Mouse (Mus musculus) layer of hippocampus, adult 18-20 months (tissue): ENCODE results near the gene Fbf1. TPM values are rescaled to one million over a fixed set of nuclear protein-coding genes. Genes with fewer than 3 reads are reported as not detected.
"Not testable (repeated sequence)": the region's sequence is repeated elsewhere in the genome, so short reads cannot be mapped to it uniquely, and the experiment has no call there.

Source experiments
- DNase-seq, 2 experiments: peaks; one replicate each; pipeline ENCODE4 v3.0.0; 2022; ENCODE audit warnings: low spot score in 2 of 2
- total RNA-seq, 2 experiments: library from RNA; stranded (reverse); gene quantifications; 2 replicates each; pipeline ENCODE4 v1.2.3; 2021

Fbf1 gene
- total RNA-seq, 2 experiments from 2014 or later: 82.3 to 83.6 TPM

DNA sequence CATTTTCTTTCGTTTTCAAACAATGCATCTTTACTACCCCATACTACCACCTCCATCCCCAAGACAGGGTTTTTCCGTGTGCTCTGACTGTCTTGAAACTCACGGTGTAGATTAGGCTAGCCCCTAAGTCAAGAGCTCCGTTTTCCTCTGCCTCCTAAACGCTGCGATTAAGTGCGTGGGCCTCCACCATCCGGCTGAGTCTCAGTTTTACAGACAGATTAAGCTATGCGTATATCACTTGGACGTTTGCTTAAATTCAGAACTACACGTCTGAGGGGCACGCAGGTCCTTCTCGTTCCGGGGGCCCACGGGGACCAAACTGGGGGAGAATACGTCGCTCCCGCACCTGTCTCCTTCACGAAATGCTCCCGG, 29.9 kb downstream of the Fbf1 start:
- no peak for DNase-seq

DNA sequence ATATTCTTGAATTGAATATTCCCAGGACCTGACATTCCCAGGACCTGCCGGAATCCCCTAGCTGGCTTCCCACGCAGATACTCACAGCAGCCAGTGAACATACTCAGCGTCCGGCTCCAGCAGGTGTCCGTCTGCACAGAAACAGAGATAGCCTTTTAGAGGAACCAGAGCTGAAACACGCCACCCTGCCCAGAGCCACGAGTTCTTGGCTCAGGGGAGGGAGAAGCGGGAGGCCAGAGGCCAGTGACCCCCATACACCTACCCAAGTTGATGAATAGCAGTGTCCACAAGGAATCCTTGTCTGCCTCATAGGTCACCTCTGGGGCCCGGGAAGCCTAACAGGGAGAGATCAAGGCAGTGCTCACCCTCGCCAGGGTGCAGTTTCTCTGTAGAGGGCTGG, 33.8 kb downstream of the Fbf1 start:
- DNase-seq: no peak

DNA sequence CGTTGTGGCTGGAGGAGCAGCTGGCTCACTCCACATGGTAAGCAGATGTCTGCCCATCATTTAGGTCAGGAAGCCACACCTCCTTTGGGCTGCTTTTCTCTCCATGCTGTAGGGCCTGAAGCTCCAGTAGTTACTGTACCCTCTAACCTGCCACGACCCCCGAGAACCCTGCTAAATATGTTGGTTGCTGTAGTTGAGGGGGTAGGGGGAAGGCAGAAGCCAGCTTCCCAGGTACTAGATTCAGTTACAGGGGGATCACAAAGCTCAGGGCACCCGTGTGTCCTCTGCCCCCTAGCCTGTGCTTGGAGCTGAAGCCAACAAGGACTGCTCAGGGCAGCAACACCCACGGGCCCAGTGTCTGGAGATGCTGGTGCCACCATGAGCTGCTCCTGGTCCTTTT, 34.5 kb downstream of the Fbf1 start:
- no peak for DNase-seq

DNA sequence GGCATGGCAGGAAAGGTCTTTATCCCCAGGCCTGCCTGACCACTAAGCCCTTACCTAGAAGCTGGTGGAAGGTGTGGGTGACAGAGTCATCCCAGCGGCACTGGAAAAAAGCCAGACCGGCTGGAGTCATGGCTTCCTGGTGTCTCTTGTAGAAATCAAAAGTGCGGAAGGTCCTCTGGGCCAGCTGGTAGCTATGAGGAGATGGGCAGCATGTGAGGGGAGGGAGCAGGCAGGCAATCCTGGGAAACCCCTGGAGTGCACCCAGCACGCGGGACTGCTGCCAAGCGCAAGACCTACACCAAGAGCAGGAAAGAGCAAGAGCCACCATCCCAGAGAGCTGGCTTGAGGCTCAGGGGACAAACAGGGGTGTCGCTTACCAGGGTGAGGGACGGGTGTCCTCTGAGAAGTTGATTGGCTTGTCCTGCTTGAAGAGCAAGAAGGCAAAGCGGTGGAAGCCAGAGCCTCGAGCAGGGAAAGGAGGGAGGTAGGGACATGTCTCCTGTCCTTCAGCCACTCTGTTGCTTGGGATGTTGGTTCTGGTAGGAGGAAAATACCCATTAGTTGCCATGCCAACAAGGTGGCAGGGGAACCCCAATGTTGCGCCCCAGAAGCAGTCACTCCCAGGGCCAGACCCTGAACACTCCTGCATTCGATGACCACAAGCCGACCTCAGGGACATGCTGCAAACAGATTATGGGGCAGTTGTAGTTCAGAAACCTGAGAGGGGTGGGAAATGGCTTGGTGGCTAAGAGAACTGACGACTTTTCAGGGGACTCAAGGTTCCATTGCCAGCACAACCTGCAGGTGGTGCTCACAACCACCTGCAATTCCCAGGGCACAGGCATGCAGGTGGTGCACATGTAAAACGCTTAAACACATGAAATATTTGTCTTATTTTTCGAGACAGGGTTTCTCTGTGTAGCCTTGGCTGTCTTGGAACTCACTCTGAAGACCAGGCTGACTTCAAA, 35.3 kb downstream of the Fbf1 start:
- no peak for DNase-seq

DNA sequence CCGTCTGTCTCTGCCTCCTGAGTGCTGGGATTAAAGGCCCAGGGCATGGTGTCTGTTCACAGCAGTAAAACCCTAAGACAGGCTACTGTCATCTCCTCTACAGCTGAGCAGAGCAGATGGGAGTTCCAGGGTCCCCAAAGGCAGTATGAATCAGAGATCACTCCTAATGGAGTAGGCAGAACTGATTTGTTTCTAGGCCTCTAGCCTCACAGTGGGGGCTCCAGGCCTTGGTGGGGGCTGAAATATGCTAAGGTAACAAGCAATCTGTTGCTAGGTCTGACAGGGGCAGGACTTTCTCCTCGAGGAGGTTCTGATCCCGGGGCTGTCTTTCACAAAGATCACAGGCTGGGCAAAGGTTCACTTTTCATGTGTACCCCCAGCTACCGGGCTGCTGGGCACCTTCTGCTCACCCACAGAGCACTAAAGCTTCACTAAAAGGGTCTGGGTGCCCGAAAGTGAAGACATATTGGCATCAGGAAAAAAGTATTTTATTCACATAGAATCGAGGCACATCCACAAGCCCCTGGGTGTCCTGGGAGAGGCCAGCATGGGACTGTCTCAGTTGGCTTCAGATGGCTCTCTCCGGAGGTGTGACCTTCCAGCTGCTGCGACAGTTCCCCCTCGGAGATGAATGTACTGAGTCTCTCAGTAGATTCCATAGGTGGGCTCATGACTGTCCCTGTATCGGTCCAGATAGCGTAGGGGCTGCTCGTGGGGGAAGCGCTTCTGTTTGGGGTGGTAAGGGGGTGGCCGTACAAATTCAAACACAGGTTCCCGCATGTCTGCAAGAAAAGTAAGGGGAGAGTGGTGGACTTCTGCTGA, 36.4 kb downstream of the Fbf1 start:
- no peak for DNase-seq

DNA sequence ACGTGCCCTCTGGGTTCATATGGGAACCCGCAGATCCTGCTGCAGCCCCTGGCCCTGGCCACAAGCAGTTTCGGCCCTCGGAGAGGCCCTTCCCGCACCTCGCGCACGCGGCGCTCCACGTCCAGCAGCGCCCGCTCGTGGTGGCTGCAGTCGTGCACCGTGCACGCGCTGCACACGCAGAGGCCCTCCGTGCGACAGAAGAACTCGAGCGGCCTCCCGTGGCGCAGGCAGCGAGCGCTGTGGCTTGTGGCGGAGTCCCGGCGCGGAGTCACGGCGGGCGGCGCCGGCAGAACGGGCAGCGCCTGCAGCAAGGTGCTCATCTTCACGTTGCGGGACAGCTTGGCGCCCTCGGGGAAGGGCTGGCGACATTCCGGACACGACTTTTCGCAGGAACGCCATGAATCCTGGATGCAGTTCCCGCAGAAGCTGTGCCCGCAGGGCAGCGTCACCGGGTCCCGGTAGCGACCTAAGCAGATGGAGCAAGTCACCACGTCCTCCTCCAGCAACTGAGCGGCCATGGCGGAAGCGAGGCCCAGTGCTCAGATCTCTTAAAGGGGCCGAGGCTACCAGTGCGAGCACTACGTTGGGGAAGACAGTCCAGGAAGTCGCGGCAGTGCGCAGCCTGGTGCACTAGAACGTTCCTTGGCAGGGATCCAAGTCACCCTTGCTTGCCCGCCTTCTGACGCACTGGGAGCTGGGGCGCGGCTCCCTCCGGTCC, 37.3 kb downstream of the Fbf1 start, which contains the start of gene Trim65:
Gene Trim65, minus strand, starts transcription at position 641 of the 718 bp plus-strand sequence.
- DNase-seq: peak; percentile 83 to 92

DNA sequence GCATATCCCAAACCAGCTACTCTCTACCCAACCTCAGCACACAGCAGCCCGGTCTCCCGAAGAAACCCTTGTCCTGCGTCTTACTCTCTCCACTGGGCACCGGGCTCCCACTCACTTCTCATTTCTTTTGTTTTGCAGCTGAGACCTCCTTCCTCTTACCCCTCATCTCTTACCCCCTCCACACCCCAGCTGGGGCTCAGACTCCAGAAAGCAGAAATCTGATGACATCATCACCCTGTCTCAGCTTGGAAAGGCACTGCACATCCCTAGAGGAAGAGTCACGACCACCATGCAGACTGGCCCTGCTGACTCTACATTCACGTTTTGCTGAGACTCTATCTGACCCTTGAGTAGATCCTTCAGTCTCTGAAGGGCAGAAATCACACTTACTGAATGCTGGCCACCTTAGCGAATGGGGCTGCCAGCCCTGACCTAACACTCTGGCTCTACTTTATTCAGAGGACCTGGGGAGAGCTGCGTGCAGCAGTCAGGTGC, 37.9 kb downstream of the Fbf1 start:
- DNase-seq: no peak

DNA sequence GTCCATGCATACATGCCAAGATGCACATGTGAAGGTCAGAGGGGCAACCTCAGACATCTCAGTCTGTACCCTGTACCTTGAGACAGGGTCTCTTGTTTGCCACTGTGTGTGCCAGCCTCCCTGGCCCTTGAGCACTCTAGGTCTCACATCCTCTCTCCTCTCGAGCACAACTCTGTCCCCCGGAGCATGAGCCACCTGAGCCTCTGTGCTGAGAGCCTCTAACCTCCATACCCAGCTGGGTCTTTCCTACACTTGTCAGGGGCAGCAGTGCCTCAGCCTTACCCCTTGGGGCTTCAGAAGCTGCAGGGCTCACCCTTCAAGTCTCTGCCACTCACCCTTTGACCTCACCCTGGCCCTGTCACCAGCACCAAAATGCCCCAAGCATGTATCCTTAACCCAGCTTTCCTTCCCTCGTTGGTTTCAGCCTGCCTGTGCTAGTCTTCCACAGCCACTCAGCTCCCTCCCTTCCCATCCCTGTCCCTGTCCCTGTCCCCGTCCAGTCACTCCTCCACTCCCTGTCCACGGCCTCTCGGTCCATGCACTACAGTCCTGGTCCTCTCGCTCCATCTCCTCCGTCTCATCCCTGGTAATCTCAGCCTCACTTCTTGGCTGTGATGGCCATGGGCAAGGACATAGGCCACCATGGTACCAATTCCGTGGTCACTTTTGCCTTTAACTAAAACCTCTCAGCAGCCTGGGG, 38.7 kb downstream of the Fbf1 start:
- no peak for DNase-seq

DNA sequence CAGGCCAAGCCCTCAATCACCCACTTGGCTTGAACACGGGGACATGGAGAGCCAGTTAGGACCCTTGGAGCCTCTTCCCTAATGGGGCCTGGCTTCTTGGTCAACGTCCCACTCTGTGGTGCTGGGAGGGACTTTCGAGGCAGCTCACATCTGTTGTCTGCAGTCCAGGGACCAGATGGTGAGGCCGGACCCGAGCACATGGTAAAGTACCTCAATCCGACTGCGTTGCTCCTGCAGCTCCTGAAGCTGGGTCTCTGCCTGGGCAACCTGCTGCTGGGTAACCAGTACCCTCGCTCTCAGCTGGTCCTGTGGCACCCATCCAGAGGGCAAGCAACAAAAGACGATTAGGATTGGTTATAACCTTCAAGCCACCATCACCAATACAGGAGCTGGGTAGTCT, 40.0 kb downstream of the Fbf1 start:
- no peak for DNase-seq

DNA sequence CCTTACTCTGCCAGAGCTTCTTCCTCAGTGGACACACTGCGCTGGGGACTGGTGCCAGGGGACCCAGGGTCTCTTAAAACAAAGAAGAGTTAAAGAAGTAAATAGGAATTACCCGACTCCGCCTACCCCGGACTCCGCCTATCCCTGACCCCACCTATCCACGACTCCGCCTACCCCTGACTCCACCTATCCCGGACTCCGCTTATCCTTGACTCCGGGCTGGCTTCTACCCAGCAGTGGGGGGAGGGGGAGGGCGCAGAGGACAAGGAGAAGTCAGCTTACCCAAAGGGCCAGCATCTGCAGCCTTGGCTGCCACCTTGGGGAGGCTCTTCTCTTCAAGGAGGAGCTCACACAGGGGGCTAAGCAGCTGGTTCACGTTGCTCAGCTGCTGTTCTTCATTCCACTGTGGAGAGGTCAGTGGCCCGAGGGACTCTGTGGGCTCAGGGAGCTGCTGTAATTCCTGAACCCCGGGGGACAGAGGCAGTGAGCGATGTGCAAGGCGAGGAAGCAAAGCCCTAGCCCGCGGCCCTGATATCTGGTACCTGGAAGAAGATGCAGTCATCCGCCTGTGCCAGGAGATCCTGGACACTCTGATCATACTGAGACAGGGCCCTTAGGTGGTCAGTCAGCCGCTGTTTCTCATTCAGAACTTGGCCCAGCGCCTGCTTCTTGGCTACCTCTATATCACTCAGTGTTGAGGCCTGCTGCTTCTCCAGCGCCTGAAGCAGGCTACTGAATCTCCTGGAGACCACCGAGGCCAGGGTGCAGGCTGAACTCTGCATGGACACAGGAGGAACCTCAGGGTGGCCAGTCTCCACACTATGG, 40.6 kb downstream of the Fbf1 start, which contains the start of gene Trim47:
Gene Trim47, minus strand, starts transcription at position 55 of the 825 bp plus-strand sequence.
- DNase-seq: no peak

DNA sequence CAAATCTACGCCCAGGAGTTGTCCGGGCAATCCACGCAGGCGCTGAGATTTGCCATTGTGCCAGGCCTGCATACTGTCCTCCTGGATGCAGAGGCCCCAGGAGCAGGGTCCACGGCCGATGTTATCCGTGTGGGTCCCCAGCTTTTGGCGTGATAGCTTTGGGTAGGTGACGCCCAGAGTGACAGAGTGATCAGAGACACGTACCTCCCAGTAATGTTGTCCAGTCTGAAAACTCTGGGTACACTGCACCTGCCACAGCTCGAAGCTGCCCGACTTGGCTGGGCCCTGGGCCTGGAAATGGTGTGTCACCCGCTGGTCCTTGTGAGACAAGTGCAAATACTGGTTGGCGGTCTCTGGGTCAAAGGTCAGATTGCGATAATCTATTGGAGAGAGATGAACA, 41.7 kb downstream of the Fbf1 start:
- no peak for DNase-seq

DNA sequence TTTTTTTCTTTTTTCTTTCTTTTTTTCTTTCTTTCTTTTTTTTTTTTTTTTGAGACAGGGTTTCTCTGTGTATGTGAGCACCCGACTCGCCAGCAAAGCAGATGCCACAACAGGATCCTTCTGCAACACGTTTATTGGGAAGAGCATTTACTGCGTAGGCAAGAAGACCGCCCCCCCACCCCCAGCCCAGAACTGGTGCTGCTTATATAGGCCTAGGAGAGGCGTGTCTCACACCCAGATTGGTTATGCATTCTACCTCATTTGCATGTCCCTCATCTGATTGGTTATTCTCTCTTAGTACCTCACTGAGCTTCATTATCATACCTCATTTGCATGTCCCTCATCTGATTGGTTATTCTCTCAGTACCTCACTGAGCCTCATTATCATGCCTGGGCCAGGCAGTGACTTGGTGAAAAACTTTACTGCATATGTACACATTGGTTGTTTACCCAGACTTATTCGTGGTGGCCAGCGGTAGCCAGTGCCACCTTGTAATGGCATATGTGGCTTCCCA, 46.2 kb downstream of the Fbf1 start:
- DNase-seq: not testable (repeated sequence)

DNA sequence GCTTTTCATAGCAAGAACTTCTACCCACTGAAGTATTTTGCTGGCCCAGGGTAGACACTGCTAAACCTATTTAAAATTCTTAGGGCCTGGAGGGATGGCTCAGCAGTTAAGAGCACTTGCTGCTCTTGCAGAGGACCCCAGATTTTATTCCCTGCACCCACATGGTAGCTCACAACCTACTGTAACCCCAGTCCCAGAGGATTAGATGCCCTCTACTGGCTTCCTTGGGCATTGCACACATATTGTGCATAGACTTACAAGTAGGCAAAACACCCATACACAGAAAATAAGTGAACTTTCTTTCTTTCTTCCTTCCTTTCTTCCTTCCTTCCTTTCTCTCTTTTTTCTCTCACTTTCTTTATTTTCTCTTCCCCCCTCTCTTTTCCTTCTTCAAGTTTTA, 50.1 kb downstream of the Fbf1 start:
- DNase-seq: no peak

DNA sequence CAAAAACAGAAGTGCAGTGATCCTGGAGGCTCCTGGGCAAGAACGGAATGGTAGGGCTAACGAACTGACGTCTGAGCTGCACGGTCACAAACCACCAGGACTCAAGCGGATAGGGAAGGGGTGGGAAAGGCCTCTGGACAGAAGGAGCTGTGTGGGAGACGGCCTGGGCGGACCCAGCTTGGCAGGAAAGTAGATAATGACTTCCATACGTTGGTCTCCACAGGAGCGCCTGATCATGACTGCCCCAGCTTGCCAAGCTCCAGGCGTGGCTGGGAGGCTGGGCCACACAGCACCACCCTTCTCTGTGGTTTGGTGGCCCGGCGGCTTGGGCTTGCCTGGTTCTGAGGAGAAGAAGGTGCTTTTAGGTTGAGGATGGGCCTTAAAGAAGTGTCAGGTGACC, 50.7 kb downstream of the Fbf1 start:
- no peak for DNase-seq

DNA sequence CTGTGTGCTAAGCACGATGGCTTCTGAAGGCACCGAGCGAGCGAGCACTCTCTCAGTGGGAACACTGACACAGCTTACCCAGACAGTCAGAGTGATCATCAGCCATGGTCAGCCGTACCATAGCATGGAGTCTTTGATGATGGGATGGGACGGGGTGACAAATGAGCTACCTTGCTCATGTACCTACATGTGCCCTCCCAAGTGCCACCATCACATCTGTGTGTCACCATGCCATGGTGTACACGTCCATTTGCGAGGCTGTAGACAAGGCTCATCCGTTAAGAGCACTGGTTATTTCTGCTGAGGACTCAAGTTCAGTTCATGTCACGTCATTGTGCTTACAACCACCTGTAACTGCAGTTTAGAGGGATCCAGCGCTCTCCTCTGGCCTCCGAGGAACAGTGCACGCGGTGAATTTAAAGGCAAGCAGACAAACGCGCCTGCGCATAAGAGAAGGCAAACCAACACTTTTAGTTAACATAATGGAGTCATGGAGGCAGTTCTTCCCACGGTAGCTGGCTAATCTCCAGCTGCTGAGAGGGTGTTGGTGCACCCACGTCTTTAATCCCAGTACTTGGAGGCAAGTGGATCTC, 56.3 kb downstream of the Fbf1 start:
- DNase-seq: no peak

DNA sequence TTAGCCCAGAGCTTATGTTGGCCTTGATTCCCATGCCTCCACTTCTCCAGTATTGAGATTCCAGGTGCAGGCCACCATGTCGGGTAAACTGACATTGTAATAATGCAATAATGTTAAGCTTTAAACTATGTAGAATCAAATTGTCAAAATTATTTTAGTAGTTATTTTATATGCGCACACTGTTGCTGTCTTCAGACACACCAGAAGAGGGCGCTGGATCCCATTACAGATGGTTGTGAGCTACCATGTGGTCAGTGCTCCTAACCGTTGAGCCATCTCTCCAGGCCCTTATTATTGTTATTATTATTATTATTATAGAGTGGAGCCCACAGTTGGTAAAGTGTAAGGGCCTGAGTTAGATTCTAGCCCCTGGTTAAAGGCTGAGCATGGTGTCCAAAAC, 56.9 kb downstream of the Fbf1 start:
- no peak for DNase-seq

DNA sequence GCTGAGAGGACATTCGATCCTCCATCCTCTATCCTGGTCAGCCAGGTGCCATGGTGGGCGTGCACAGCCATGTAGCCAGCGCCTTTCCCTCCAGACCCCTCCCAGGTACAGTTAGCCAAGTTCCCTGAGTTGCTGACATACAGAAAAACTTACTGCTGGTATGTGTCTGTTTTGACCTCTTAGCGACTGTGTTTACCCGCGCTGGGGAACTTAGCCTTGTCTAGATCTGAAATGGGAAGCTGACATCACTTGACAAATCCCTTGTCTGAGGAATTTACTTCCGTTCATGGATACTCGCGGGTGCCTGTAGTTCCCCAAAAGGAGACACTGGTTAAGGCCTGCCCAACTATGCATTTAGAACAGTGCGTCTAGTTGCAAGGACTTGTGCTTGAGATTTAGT, 57.4 kb downstream of the Fbf1 start:
- DNase-seq: no peak

DNA sequence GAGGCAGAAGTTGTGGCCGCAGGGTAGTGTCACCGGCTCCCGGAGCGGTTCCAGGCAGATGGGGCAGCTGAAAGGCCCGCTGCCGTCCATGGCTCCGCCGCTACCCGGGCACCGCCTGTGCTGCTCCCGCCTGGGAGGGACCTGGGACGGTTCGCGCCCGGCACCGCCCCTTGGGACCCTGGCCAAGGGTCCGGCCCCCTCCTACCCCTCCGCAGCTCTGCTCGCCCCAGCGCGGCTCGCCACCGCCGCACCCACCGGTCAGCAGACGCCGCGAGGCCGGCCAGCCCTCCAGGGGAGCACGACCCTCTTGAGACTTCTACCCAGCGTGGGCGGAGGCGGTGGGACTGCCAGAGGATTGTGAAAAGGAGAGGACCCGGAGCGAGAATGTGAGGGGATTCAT, 57.8 kb downstream of the Fbf1 start:
- no peak for DNase-seq

DNA sequence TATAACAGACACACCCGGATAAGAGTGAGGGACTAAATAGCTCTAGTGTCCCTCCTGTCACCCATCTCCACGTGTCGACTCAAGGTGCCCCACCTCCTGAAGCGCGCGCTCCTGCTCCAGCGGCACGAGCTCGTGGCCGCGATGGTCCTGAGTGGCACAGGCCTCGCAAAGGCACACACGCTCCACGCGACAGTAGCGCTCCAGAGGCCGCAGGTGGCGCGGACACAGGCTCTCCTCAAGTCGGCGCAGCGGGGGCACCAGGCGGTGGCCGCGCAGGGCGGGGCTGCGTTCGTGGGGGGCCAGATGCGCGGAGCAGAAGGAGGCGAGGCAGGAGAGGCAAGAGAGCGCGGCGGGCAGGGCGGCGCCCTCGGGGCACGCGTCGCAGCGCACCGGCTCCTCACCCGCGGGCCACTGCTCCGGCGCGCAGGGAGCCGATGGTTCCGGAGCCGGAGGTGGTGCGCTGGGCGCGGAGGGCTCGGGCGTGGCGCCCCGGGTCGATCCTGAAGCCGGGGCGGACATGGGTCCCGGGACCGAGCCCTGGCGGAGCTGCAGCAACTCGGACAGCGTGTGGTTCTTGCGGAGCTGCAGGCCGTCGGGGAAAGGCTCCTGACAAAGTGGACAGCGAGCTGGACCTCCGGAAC, 58.4 kb downstream of the Fbf1 start:
- no peak for DNase-seq
